Mouse (Mus musculus) gastrocnemius, postnatal 14 days (tissue): ENCODE data around the gene Zfp994. TPM values are rescaled to one million over a fixed set of nuclear protein-coding genes. Genes with fewer than 3 reads are reported as not detected.
"Not testable (repeated sequence)": the region's sequence is repeated elsewhere in the genome, so short reads cannot be mapped to it uniquely, and the experiment has no call there.

ENCODE experiments used
- DNase-seq: peaks from one replicate; pipeline ENCODE4 v3.0.0; 2021; ENCODE audit warnings: mixed read lengths
- intact Hi-C: fragments of 180-260 bp; cut with DNase I; formaldehyde crosslinking; loops from one replicate; pipeline ENCODE4 v1.15.1; 2025; ENCODE audit warnings: low total_unique reads
- long read RNA-seq, 2 experiments: library from polyadenylated mRNA; stranded (forward); transcript quantifications; one replicate each; pipeline ENCODE4 v2.0.0; 2021
- total RNA-seq, 2 experiments: library from RNA; stranded (reverse); gene quantifications; 2 replicates each; pipeline ENCODE4 v1.2.3; 2021

Gene Zfp994
- total RNA-seq = 1 to 10 TPM; 1.9 to 2.0 TPM
- long read RNA-seq, experiment 1, full-length matches to known transcripts = 1 of 1 reads
- long read RNA-seq, experiment 1, partial matches to known transcripts = 0 of 1 reads
- long read RNA-seq, experiment 1, other reads (novel, unspliced or antisense) = 0 of 1 reads
- long read RNA-seq, experiment 2, full-length matches to known transcripts = 2 of 2 reads
- long read RNA-seq, experiment 2, partial matches to known transcripts = 0 of 2 reads
- long read RNA-seq, experiment 2, other reads (novel, unspliced or antisense) = 0 of 2 reads

- DNase-seq = peak; percentile 87
- intact Hi-C loops = not testable (repeated sequence)
Measured at GRCm38 (mm10) chr17:22225422-22226012, at the start of gene Zfp994. Gene Zfp994, minus strand, starts transcription at chr17:22225616.

GRCm38 (mm10) chr17:22230701-22231100, 5.3 kb upstream of the Zfp994 start:
- intact Hi-C loops, DNase-seq: not testable (repeated sequence)

DNA sequence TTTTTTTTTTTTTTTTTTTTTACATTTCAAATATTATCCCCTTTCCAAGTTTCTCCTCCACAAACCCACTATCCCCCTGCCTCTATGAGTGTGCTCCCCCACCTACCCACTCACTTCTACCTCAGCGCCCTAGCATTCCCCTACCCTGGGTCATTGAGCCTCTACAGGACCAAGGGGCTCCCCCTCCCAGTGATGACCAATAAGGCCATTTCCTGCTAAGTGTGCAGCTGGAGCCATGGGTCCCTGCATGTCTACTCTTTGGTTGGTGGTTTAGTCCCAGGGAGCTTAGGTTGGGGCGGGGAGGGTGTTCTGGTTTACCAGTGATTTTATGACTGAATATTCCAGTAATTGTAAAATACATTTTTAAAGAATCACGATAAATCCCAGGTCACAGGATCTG, 401 bp downstream of the Zfp994 start:
- DNase-seq, intact Hi-C loops: not testable (repeated sequence)

- intact Hi-C loops = not testable (repeated sequence)
Measured at GRCm38 (mm10) chr17:22165722-22166294, 59.6 kb downstream of the Zfp994 start, which contains the start of gene Zfp947. Gene Zfp947, minus strand, starts transcription at chr17:22166190.

GRCm38 (mm10) chr17:22165304-22165703, 60.1 kb downstream of the Zfp994 start:
- intact Hi-C loops, DNase-seq: not testable (repeated sequence)

More at GRCm38 (mm10) chr17:22165722-22166294, 59.6 kb downstream of the Zfp994 start, which contains the start of gene Zfp947:
- peak; percentile 55 for DNase-seq

DNA sequence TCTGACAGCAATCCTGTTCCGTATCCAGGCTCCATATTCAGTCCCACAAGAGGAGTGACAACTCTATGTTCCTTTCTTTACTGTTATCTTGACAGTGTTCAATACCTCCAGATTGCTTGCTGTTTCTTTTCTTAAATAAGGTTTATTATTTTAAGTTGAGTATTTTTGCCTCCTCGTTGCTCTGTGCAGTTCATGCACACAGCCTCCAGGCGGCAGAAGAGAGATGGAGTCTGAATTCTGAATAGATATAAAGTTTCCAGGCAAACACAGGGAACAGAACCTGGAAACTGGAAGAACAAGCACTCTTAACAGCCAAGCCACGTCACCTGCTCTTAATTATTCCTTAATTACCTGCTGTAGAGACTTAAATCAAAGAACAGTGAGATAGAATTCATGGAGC, 71.5 kb downstream of the Zfp994 start:
- intact Hi-C loops, DNase-seq: not testable (repeated sequence)

Other genes starting within 250 kb of the Zfp994 start
- gene Zfp947, start 59.4 kb downstream of the Zfp994 start, total RNA-seq = under 1 TPM; 0.58 to 0.98 TPM
- 1 to 10 TPM; 5.9 to 6.2 TPM for gene CT030661.1, start 89.2 kb upstream of the Zfp994 start, total RNA-seq
- gene Zfp944, start 135.8 kb upstream of the Zfp994 start, total RNA-seq = 1 to 10 TPM; 3.3 to 4.0 TPM
- gene Zfp758, start 135.8 kb upstream of the Zfp994 start, total RNA-seq = 1 to 10 TPM; 5.3 to 5.5 TPM
- 1 to 10 TPM; 3.4 to 3.5 TPM for gene Zfp946, start 198.6 kb upstream of the Zfp994 start, total RNA-seq